Mouse (Mus musculus) heart, postnatal 14 days (tissue): ENCODE measurements around the gene Acp6. TPM values are rescaled to one million over a fixed set of nuclear protein-coding genes. Genes with fewer than 3 reads are reported as not detected.
A peak's percentile ranks its signal among the peaks of the same experiment; 100 is the strongest.
"Not testable (repeated sequence)": the region's sequence is repeated elsewhere in the genome, so short reads cannot be mapped to it uniquely, and the experiment has no call there.

Experiments used
- DNase-seq, 2 experiments: peaks; one replicate each; pipeline ENCODE4 v3.0.0; 2021 to 2022
- intact Hi-C: fragments of 180-260 bp; cut with DNase I; formaldehyde crosslinking; loops from one replicate; pipeline ENCODE4 v1.15.1; 2025
- long read RNA-seq, 2 experiments: library from polyadenylated mRNA; stranded (forward); transcript quantifications; one replicate each; pipeline ENCODE4 v2.0.0; 2021
- total RNA-seq, 2 experiments: library from RNA; stranded (reverse); gene quantifications; 2 replicates each; pipeline ENCODE4 v1.2.3; 2021

Acp6 gene
- 10 to 100 TPM; 28.9 to 29.9 TPM for total RNA-seq
- long read RNA-seq, experiment 1, transcript Acp6-201 (10 exons, 1,754 nt) = major isoform, 72 of 78 reads
- long read RNA-seq, experiment 1, partial matches to known transcripts = 0 of 78 reads
- long read RNA-seq, experiment 1, other reads (novel, unspliced or antisense) = 4 of 78 reads
- long read RNA-seq, experiment 2, transcript Acp6-201 (10 exons, 1,754 nt) = major isoform, 48 of 54 reads
- long read RNA-seq, experiment 2, partial matches to known transcripts = 2 of 54 reads
- long read RNA-seq, experiment 2, other reads (novel, unspliced or antisense) = 3 of 54 reads

DNA sequence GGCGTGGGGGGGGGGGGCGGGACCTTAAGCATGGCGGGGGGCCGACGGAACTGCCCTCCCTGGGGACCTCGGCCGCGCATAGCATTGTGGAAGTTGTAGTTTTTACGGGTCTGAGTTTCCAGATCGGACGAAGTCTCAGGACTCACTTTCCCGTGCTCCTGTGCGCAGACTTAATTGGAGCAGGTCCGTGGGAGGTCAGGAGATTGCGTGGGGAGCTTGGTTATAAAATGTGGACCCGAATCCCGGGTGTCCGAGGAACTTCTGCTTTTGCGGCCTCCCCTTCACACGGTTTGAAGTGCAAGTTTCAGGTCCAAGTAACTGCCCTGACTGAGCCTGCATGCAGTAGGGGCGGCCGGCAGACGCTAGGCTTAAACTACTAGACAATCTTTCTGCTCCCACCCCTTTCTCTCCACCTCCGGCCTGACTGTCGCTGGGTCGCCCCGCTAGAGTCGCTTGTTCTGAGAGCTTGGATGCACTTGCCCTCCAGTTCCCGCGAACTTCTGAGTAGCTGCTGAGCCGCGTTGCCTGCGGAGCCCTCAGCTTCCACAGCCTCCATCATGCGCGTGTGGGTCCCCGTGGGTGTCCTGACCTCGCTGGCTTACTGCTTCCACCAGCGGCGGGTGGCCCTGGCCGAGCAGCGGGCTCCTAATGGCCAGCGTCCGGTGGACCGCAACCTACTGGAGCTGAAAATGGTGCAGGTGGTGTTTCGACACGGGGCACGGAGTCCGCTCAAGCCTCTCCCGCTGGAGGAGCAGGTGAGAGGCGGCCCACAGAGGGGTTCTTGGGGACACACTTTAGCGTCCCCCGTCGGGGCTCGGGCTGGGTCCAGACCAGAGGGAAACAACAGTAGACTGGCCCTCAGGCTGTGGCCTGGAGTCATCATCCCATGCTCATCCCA, at the start of gene Acp6:
TSS of gene Acp6 (plus strand) at position 167 of the 898 bp plus-strand sequence.
- DNase-seq = peak; percentile 90 to 93
- intact Hi-C loops = loop anchor here (5.0 to 10.0 kb wide), 2 partner anchors 68 to 1246 kb away; no protein-coding TSS in a partner anchor

DNA sequence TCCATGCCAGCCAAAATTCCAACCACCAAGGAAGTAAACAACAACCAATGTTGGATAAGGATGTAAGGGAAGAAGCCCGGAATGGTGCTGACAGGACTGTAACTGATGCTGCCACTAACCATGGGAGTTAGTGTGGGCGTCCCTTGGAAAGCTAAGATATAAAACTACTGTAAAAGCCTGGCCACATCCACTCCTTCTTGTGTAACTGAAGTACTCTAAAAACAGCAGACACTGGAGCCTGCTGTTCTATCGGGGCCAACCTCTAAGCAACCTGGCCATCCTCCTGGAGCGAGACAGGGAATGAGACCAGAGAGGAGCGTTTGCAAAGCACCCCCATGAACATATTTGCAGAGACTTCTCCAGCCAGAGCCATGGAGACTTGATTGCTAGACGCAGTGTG, 41.1 kb upstream of the Acp6 start:
- intact Hi-C loops = no loop called here
- DNase-seq = no peak

DNA sequence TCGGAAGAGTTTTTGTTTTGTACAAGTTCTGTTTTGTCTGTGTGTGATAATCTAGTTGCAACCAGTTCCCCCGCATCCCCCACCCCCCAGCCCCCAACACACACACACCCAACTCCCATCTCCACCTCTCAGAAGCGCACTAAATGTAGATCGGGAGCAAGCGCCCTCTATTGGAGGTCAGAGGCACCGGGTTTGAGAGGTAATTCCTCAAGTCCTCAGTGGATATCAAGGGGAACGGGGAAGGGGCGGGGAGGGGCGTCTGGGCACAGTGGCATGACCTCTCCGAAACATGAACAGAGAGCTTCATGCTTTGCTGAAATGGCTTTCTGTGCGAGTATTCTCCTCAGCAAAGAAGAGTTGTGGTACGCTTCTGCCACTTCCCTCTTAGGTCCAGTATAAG, 40.3 kb upstream of the Acp6 start:
- intact Hi-C loops = no loop called here
- no peak for DNase-seq

DNA sequence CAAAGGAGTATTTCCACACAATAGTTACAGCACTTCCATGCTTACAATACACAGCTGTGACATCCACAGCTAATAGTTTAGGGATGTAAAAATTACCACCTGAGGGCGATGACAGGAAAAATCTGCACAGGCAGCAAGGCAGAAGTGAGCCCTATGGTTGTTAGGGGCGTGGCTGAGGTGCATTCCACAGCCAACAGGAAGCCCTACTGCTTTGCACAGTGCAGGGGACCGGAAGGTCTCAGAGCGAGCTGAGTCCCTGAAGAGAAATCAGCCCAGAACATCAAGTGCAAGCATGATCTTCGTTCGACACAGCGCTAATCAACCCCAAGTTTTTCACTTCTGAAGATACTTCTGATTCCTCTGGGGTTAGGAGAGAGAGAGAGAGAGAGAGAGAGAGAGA, 34.4 kb upstream of the Acp6 start:
- intact Hi-C loops = no loop called here
- DNase-seq = peak in 1 of 2 experiments; percentile 23

DNA sequence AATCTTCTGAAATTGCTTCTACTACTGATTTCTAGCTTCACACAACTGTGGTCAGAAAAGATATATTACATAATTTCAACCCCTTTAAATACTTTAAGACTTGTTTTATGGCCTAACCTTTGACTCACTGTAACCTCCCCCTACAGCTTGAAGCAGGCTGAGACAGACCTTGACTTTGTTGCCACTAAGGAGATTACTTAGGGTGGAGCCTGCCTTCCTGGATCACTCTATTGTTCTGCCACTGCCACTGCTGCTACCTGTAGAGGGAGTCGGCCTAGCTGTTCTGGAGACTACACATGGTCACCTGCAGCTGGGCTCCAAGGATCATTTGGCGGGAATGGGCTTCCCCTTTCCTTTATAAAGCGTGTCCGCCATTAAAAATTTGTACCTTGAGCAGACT, 29.2 kb upstream of the Acp6 start:
- no peak for DNase-seq
- intact Hi-C loops = no loop called here

DNA sequence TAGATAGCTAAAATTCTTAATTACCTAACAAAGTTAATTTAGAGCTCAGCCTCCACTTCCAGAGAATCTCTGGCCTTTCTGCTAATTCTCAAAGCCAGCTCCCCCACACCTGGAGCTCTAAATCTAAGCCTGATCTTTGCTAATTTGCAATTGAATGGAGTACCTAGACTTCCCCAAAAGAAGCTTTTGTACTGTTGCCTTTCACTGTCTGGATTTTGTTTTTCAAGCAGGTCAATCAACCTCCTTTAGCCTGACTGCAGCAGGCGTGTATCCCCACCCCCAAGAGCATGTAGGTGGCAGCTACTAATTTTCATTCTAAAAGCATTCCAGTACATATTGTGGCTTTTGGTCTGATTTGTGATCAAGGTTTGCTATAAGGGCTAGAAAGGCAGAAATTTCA, 20.9 kb upstream of the Acp6 start:
- DNase-seq, intact Hi-C loops: not testable (repeated sequence)

DNA sequence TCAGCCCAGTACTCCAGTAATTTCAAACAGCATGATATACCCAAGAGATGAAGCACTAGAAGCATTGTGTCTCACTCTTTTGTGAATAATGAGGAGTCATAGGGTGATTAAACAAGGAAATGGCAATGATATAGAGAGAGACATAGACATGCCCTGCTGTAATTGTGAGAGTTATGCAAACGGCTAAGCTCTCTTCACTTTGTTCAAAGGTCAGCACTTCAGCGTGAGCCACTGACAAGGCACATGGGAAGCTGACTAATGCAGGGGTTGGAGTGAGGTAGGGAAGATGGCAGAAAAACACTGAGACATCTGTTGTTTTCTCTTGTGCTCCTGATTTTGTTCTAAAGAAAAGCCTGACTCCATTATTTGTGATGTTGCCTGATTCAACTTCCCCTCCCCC, 7.5 kb upstream of the Acp6 start:
- DNase-seq = no peak
- intact Hi-C loops = loop anchor here (10.0 kb wide), 1 partner anchor 1254 kb away; no protein-coding TSS in a partner anchor

DNA sequence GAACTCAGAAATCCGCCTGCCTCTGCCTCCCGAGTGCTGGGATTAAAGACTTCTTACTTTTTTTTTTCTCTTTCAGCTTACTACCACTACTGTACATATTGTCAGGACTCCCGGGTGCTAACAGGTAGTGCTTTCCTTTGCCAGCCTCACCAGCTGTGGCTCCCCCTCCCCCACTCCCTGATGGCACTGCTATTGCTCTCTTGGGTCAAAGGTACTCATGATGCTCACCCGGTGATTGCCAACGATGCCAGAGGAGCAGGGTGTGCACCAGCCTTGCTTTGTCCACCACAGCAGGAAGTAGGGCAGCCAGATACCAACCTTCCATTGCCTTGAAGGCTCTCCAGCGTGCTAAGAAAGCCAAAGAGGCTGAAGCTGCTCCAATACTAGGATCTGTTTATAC, 2.1 kb upstream of the Acp6 start:
- intact Hi-C loops = loop anchor here (5.0 to 10.0 kb wide), 2 partner anchors 71 to 1248 kb away; no protein-coding TSS in a partner anchor
- DNase-seq = no peak

DNA sequence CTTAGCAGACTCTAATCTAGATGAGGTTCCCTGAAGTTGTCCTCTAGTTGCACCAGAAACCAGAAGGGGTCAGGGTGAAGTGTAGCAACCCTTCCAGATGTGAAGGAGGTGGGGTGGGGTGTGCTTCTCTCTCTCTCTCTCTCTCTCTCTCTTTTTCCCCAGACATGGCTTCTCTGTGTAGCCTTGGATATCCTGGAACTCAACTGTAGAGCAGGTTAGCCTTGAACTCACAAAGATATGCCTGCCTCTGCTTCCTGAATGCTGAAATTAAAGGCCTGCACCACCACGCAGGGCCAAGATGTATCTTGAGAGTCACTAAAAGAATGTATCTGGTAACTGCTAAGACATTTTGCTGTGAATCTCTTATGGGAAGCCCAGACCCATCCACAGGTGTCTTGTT, 1.3 kb upstream of the Acp6 start:
- intact Hi-C loops = loop anchor here (5.0 to 10.0 kb wide), 2 partner anchors 70 to 1247 kb away; no protein-coding TSS in a partner anchor
- no peak for DNase-seq

DNA sequence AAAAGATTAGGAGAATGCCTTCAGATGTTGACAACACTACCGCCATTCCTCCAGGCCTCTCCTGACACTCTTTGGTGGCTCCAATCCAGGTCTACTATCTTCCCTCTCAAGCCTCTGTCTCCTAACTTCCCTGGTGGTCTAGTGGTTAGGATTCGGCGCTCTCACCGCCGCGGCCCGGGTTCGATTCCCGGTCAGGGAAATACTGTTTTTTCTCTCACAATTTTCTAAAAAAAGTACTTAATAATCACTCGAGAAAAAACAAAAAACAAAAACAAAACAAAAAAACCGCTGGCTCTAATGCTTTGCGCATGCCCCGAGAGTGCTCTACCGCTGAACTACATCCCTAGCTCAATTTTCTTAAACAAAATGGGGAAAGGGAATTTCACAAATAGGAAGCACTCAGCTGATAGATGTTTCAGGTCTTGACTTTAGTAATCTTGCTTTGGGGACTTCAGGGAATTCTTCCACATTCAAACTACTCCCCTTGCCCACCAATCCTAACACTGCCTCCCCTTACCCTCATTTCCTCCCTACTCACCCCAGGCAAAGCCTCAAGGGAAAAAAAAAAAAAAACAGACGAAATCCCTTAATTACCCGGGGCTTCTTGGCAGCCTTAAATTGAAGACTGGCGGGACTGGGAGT, 498 bp upstream of the Acp6 start:
- intact Hi-C loops = loop anchor here (5.0 to 10.0 kb wide), 2 partner anchors 69 to 1247 kb away; no protein-coding TSS in a partner anchor
- peak; percentile 80 to 89 for DNase-seq

DNA sequence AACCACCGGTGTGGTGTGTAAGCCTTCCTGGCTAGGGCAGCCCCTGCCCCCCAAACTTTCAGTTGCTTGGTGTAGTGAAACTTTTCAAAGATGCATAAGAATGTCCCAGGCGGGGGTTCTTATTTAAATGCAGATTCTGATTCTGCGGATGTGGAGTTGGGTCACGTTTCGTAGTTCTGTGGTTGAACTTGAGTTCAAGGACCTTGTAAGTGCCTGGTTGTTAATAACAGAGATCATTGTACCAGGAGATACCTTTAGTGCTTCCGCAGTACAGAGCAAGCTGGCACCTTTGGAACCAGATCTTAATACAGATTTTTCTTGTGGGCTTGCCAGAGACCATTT, 903 bp downstream of the Acp6 start:
- intact Hi-C loops = loop anchor here (5.0 to 10.0 kb wide), 2 partner anchors 68 to 1245 kb away; no protein-coding TSS in a partner anchor
- DNase-seq = no peak

DNA sequence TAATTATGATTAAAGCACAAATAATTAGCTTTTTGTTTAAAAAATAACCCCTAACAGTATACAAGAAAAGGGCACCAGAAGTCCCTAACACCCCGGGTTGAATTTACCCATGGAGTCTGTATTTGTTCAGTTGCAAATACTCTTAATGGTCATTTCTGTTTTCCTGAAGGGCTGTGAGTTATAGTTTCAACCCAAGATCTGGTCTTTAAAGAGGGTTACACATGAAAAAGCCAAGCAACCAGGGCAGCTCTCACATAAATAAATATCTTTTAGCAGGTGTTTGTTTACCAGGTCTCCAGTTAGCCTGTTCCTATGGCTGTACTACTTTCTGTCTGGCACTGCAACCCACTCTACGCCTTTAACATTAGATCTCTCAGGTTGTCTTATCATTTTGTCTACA, 1.4 kb downstream of the Acp6 start:
- DNase-seq = no peak

DNA sequence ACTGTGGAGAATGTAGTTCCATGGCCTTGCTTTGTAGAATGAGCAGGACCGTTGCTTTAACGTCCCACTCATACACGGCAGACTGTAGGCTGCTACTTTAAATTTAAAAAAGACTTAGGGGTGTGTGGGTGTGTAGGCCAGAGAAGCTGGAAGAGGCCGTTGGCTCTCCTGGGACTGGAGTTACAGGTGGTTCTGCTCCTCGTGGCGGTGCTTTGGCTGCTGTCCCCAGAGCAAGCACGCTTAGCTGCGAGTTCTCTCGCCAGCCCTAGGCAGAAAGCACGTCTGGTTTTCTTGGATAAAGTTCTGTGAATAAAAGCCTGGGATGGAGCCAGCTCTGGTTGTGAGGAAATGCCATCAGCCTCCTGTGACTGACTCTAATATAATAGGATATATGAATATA, 2.3 kb downstream of the Acp6 start:
- intact Hi-C loops = no loop called here
- DNase-seq = peak; percentile 57 to 67

More for the DNA sequence above, 1.4 kb downstream of the Acp6 start:
- intact Hi-C loops = loop anchor here (5.0 to 10.0 kb wide), 2 partner anchors 67 to 1245 kb away; no protein-coding TSS in a partner anchor

DNA sequence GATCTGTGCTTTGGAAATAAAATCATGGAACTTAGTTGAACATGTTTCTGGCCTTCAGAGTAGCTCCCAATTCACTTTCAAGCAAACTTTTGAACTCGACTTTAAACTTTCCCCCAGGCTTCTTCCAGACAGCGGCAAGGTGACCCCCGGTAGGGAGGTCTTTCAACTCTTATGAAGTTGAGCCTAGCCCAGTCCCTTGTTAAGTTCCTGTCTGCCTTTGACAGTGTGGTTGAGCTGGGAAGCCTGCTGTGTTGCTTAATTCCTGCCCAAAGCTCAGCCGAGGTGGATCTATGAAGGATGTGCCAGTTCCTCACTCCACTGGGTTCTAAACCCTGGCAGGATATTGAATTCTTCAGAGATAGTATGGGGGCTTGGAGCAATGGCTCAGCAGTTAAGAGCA, 3.2 kb downstream of the Acp6 start:
- no peak for DNase-seq
- intact Hi-C loops = no loop called here

DNA sequence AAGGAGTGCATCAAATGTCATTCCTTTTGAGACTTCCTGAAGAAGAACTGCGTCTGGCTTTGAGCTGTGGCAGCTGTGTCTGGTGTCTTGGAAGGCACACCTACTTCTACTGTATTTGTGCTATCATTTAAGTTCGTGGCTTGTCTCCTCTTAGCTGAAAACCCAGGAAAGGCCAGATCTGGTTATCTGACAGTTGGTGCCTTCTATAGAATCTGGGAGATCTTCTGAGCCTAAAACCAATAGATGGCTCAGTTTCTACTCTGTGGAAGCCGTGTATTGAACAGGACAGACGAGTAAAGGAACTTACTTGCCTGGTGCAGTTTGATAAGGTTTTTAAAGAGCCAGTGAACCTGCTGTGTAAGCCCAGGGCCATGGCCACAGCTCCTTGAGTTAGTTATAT, 5.9 kb downstream of the Acp6 start:
- DNase-seq = no peak
- intact Hi-C loops = no loop called here

DNA sequence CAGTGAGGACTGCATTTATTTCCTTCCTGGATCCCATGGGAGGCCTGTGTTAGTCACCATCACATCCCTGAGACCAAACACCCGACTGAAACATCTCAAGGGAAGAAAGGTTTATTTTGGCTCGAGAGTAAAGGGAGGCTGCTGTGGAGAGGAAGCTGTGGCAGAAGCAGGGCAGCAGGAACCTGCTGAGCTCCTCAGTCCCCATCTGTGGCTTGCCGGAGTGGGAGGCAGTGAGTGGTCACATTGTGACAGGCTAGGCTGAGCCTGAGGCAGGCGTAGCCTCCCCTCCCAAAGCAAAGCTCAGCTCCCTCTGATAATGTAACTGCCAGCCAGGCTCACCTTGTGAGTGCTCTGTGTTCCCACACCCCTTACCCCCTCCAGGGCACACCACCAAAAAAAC, 8.5 kb downstream of the Acp6 start:
- no peak for DNase-seq
- intact Hi-C loops = no loop called here

DNA sequence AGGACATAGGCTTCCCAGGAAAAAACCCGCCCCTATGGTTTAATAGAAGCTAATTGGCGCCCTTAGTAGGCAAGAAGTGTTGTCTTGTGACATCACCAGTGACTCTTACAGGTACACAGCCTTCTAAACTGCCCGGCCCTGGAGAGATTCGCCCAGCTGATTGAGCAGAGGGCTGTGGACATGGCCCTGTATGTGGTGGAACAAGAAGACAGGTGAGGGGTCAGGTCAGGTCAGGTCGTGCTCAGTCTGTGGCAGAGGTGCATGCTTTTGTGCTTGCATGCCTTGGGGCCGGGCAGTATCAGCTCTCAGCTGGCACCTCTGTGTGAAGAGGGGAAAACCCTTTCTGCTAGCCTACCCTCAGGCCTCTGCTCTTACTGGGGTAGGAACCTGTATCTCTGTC, 13.0 kb downstream of the Acp6 start:
- intact Hi-C loops = no loop called here
- no peak for DNase-seq

DNA sequence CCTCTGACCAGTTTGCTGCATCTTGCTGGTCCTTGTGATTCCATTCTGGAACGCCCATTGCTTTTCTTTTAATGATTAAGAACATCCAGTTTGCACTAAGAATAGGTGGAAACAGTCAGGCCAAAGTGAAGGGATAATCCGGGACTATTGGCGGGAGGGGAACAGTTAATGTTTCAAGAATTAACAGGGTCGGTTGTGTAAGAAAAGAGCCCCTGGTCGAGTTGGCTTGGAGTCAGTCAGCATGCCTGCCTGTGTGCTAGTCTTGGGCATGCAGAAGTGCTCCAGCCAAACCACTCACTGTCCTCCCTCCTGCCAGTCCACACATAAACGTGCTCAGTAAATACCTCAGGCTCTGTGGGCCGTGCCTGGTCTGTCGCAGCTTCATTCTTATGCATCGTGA, 13.7 kb downstream of the Acp6 start:
- intact Hi-C loops = no loop called here
- no peak for DNase-seq

DNA sequence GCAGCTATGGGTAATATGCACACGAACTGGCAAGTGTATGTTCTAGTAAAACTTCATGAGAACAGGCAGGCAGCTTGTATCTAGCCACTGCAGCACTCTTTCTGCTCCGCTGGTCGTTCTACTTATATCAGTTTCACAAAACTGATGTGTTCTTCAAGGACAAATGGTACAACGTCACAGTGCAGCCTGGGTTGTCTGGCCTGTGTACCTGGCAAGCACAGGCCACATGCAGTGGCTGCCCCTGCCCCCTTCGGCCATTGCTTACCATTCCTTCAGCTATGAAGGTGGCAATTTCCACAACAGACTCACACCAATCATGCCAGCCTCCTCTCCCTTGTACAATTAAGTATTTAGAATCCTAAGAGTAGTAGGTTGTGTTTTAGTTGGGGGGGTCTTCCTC, 14.1 kb downstream of the Acp6 start:
- no peak for DNase-seq
- intact Hi-C loops = no loop called here

DNA sequence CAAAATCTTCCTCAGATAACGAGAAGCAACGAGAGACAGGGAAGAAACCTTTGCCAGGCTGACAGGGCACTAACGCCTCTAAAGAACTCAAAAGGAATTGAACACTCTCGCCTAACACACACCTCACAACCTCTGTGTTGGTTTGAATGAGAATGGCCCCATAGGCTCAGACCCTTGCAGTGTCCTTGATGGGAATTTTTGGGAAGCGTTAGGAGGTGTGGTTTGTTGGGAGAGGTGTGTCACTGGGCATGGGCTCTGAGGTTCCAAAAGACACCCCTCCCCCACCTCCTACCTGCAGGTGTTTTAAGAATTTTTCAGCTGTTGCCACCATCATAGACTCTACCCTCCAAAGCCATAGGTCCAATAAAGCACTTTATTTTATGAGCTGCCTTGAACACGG, 20.3 kb downstream of the Acp6 start:
- no peak for DNase-seq
- intact Hi-C loops = no loop called here

DNA sequence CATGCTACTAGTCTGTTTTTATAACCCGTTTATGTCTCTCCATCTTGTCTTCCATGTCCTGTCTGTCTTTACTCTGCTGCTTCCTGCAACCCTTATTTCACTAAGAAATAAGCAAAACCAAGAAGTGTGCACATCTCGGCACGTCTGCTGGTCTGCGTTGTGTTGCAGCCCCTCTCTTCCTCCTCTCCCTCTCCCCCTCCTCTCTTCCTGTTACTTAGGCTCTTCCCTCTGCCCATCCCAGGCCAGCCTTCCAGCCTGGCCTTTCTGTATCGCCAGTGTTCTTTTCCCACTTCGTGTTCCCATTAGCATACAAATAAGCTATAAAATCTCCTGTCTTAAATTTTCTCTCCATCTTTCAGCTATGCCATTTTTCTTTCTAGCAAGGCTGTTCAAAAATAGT, 21.9 kb downstream of the Acp6 start:
- intact Hi-C loops = no loop called here
- no peak for DNase-seq
